Mouse (Mus musculus) embryo, embryonic 11 days (tissue): ENCODE results near the gene Hist1h1d.

ENCODE experiments used
- DNase-seq: peaks from one replicate; pipeline ENCODE4 v3.0.0-alpha.2; 2015

Hist1h1d gene

GRCm38 (mm10) chr13:23552962-23553361 is at the start of gene Hist1h1d:
Gene Hist1h1d (plus strand): TSS chr13:23553262.
- no peak for DNase-seq

- DNase-seq, result peak; percentile 82
Observed at GRCm38 (mm10) chr13:23503797-23504196, 49.3 kb upstream of the Hist1h1d start.

- DNase-seq, result peak; percentile 54
Observed at GRCm38 (mm10) chr13:23505662-23506345, 47.3 kb upstream of the Hist1h1d start.

- DNase-seq, result peak; percentile 78
Observed at GRCm38 (mm10) chr13:23506351-23506750, 46.7 kb upstream of the Hist1h1d start.

- DNase-seq, result peak; percentile 58
Observed at GRCm38 (mm10) chr13:23506819-23507515, 46.1 kb upstream of the Hist1h1d start.

GRCm38 (mm10) chr13:23510127-23510526 is 42.9 kb upstream of the Hist1h1d start:
- no peak for DNase-seq

GRCm38 (mm10) chr13:23513517-23513916 is 39.5 kb upstream of the Hist1h1d start:
- no peak for DNase-seq

- peak; percentile 11 for DNase-seq
Observed at GRCm38 (mm10) chr13:23515281-23515680, 37.8 kb upstream of the Hist1h1d start.

- no peak for DNase-seq
Observed at GRCm38 (mm10) chr13:23515826-23516620, 37.0 kb upstream of the Hist1h1d start.

GRCm38 (mm10) chr13:23516822-23517602 is 36.0 kb upstream of the Hist1h1d start:
- peak; percentile 78 for DNase-seq

GRCm38 (mm10) chr13:23517603-23518294 is 35.3 kb upstream of the Hist1h1d start:
- peak; percentile 85 for DNase-seq

- no peak for DNase-seq
Observed at GRCm38 (mm10) chr13:23518295-23518603, 34.8 kb upstream of the Hist1h1d start.

- DNase-seq, result peak; percentile 88
Observed at GRCm38 (mm10) chr13:23518885-23519284, 34.2 kb upstream of the Hist1h1d start.

- peak; percentile 83 for DNase-seq
Observed at GRCm38 (mm10) chr13:23519416-23519815, 33.6 kb upstream of the Hist1h1d start.

GRCm38 (mm10) chr13:23521703-23522102 is 31.4 kb upstream of the Hist1h1d start:
- peak; percentile 84 for DNase-seq

- no peak for DNase-seq
Observed at GRCm38 (mm10) chr13:23523976-23524375, 29.1 kb upstream of the Hist1h1d start.

GRCm38 (mm10) chr13:23524654-23525053 is 28.4 kb upstream of the Hist1h1d start:
- peak; percentile 85 for DNase-seq

- peak; percentile 70 for DNase-seq
Observed at GRCm38 (mm10) chr13:23525901-23526300, 27.2 kb upstream of the Hist1h1d start.

GRCm38 (mm10) chr13:23526312-23526711 is 26.8 kb upstream of the Hist1h1d start:
- peak; percentile 93 for DNase-seq

GRCm38 (mm10) chr13:23529005-23529404 is 24.1 kb upstream of the Hist1h1d start:
- DNase-seq, result no peak

- DNase-seq, result no peak
Observed at GRCm38 (mm10) chr13:23529480-23530165, 23.4 kb upstream of the Hist1h1d start.
